Mouse (Mus musculus): ENCODE measurements at regions not wholly inside any gene's neighbourhood (a gene's known extent, or its start where the extent isn't known, plus 50 kb on each side); places are given as distances from the start of the nearest gene placed in this dataset.

DNA sequence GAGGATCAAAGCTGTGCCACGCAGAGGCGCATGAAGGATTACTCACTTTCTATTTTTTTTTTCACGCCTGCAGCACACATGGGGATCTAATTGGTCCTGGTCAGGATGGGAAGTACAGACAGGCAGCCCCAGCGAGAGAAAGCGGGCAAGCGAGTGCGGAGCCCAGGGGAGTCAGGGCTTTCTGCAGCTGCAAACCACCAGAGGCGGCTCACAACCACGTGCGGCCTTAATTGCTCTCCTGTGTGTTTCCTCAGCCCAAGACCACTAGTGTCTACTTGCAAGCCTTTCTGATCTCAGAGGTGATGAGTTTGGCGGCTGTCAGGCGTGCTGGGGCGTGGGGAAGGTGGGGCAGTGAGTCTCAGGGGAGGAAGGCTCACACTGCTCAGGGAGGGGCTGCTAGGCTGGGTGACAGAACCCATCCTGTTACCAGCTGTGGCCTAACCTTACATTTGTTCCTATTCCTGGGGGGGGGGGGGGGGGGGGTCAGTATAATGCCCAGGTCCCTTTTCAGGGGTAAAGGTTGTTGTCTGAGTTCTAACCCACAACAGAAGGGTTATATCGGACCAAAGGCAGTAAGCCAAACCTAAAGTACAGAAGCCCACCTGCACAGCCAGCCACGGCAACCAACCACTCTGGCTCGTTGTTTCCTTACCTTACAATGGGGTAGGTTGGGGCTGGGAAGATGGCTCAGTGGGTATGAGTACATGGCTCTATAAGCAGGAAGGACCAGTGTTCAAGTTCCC is 81.5 kb downstream of the Hes1 start:
- TF ChIP-seq POLR2A (IDR thresholded peaks at IDR 0.05; ENCODE audit: borderline replicate concordance, extremely low read depth, insufficient read depth, insufficient read length, poor library complexity, severe bottlenecking) (no peak), CTCF (IDR thresholded peaks at IDR 0.05; ENCODE audit: borderline replicate concordance, extremely low read depth, insufficient read depth, insufficient read length) (no peak)
